Mouse (Mus musculus): ENCODE data around the gene H1foo. TPM values are rescaled to one million over a fixed set of nuclear protein-coding genes. Genes with fewer than 3 reads are reported as not detected.

Gene H1foo
- total RNA-seq, 1 experiment from 2014 or later, result not detected

Other genes with a start within 250 kb of the H1foo start
- not detected in 2 replicates for gene Tmem40, start 182.5 kb upstream of the H1foo start, total RNA-seq (2021)
- gene Cand2, start 170.4 kb upstream of the H1foo start, total RNA-seq (2021), result 11.2 and 14.1 TPM in 2 replicates
- gene Rpl32, start 136.2 kb upstream of the H1foo start, total RNA-seq (2021), result 1,141 and 1,199 TPM in 2 replicates
- 1.9 TPM in 1 of 2 replicates, not detected in the other for gene Efcab12, start 106.5 kb upstream of the H1foo start, total RNA-seq (2021)
- 4.0 and 4.8 TPM in 2 replicates for gene Mbd4, start 91.6 kb upstream of the H1foo start, total RNA-seq (2021)
- 19.2 and 22.2 TPM in 2 replicates for gene Ift122, start 91.5 kb upstream of the H1foo start, total RNA-seq (2021)
- 0.94 and 1.9 TPM in 2 replicates for gene Rho, start 13.2 kb upstream of the H1foo start, total RNA-seq (2021)
- gene Plxnd1, start 50.1 kb downstream of the H1foo start, total RNA-seq (2021), result 170 and 214 TPM in 2 replicates
- 23.9 and 24.6 TPM in 2 replicates for gene Tmcc1, start 248.5 kb downstream of the H1foo start, total RNA-seq (2021)

All from adrenal gland, postnatal 25 days (tissue).